Mouse (Mus musculus) MEL (cell line): Measurements from ENCODE around the gene Nop2. TPM values are rescaled to one million over a fixed set of nuclear protein-coding genes. Genes with fewer than 3 reads are reported as not detected.

Experiments
- DNase-seq: peaks from one replicate; pipeline ENCODE4 v3.0.0; 2011; ENCODE audit warnings: low read depth, low spot score
- H3K27ac ChIP-seq: 2 replicates; pipeline ENCODE4 v1.5.1; 2012; ENCODE audit warnings: low read depth, mild to moderate bottlenecking, control low read depth, low read length, moderate library complexity; ENCODE audit not compliant: control insufficient read depth
- H3K27me3 ChIP-seq, 2 experiments: fragments of 150-350 bp in 1 of 2; sonication (generic) in 1 of 2; 2 replicates each; pipeline ENCODE4 v1.6.1; 2012; ENCODE audit warnings: low read length in 2 of 2, mild to moderate bottlenecking in 2 of 2, improper control_type of control experiment in 1 of 2, moderate library complexity in 1 of 2; ENCODE audit not compliant: insufficient read depth in 2 of 2, control insufficient read depth in 1 of 2
- H3K36me3 ChIP-seq, 2 experiments: 2 replicates each; pipeline ENCODE4 v1.6.1; 2012 to 2014; ENCODE audit warnings: low read length in 2 of 2, improper control_type of control experiment in 1 of 2, inconsistent platforms in 1 of 2, mild to moderate bottlenecking in 1 of 2; ENCODE audit not compliant: insufficient read depth in 2 of 2, control insufficient read depth in 1 of 2
- H3K4me1 ChIP-seq, 2 experiments: fragments of 150-350 bp in 1 of 2; sonication (generic) in 1 of 2; 2 replicates each; pipeline ENCODE4 v1.6.1; 2012; ENCODE audit warnings: low read length in 2 of 2, improper control_type of control experiment in 1 of 2, mild to moderate bottlenecking in 1 of 2; ENCODE audit not compliant: insufficient read depth in 2 of 2, control insufficient read depth in 1 of 2
- H3K4me3 ChIP-seq, 2 experiments: fragments of 150-350 bp in 1 of 2; sonication (generic) in 1 of 2; 2 replicates each; pipeline ENCODE4 v1.5.1; 2012; ENCODE audit warnings: low read depth in 2 of 2, low read length in 2 of 2, mild to moderate bottlenecking in 2 of 2, moderate library complexity in 2 of 2, control low read depth in 1 of 2, improper control_type of control experiment in 1 of 2; ENCODE audit not compliant: control insufficient read depth in 1 of 2, insufficient read depth in 1 of 2
- H3K79me2 ChIP-seq: 2 replicates; pipeline ENCODE4 v1.6.1; 2012; ENCODE audit warnings: mild to moderate bottlenecking, low read length, moderate library complexity; ENCODE audit not compliant: control insufficient read depth, poor library complexity, insufficient read depth
- H3K9ac ChIP-seq: 2 replicates; pipeline ENCODE4 v1.6.1; 2012; ENCODE audit warnings: low read depth, mild to moderate bottlenecking, control low read depth, low read length, moderate library complexity; ENCODE audit not compliant: control insufficient read depth, poor library complexity, severe bottlenecking
- H3K9me3 ChIP-seq: fragments of 150-350 bp; sonication (generic); replicated peaks from 2 replicates; pipeline ENCODE4 v1.6.1; 2012; ENCODE audit warnings: mild to moderate bottlenecking, low read length, improper control_type of control experiment, moderate library complexity; ENCODE audit not compliant: insufficient read depth
- BHLHE40 ChIP-seq: IDR thresholded peaks from 2 replicates; pipeline ENCODE4 v1.6.1; 2012; ENCODE audit warnings: low read depth, mild to moderate bottlenecking, inconsistent platforms, low read length, improper control_type of control experiment, borderline replicate concordance
- CHD1 ChIP-seq: IDR thresholded peaks from 2 replicates; pipeline ENCODE4 v1.6.1; 2012; ENCODE audit warnings: low read depth, mild to moderate bottlenecking, inconsistent platforms, low read length, improper control_type of control experiment
- CTCF ChIP-seq, 3 experiments: IDR thresholded peaks in 2 of 3; conservative IDR thresholded peaks in 1 of 3; 2 replicates each; pipeline ENCODE4 v1.5.1; 2011 to 2012; ENCODE audit warnings: low read length in 3 of 3, low read depth in 2 of 3, mild to moderate bottlenecking in 2 of 3, improper control_type of control experiment in 1 of 3, inconsistent platforms in 1 of 3, mixed read lengths in 1 of 3, moderate library complexity in 1 of 3; ENCODE audit not compliant: control insufficient read depth in 1 of 3, insufficient read depth in 1 of 3, poor library complexity in 1 of 3, severe bottlenecking in 1 of 3
- ELF1 ChIP-seq: IDR thresholded peaks from 2 replicates; pipeline ENCODE4 v1.6.1; 2014; ENCODE audit warnings: low read depth, mild to moderate bottlenecking, inconsistent platforms, low read length, improper control_type of control experiment, moderate library complexity
- EP300 ChIP-seq, 2 experiments: IDR thresholded peaks; 2 replicates each; pipeline ENCODE4 v1.6.1; 2011; ENCODE audit warnings: improper control_type of control experiment in 2 of 2, low read length in 2 of 2, low read depth in 1 of 2, mild to moderate bottlenecking in 1 of 2
- JUND ChIP-seq: IDR thresholded peaks from 2 replicates; pipeline ENCODE4 v1.6.1; 2011; ENCODE audit warnings: low read depth, mild to moderate bottlenecking, improper control_type of control experiment, low read length
- KAT2A ChIP-seq: conservative IDR thresholded peaks from 2 replicates; pipeline ENCODE4 v1.6.1; 2012; ENCODE audit warnings: low read depth, low read length, improper control_type of control experiment, inconsistent platforms
- MAFK ChIP-seq: IDR thresholded peaks from 2 replicates; pipeline ENCODE4 v1.6.1; 2011; ENCODE audit warnings: low read depth, mild to moderate bottlenecking, low read length, improper control_type of control experiment, borderline replicate concordance
- MAX ChIP-seq: IDR thresholded peaks from 2 replicates; pipeline ENCODE4 v1.6.1; 2011; ENCODE audit warnings: low read length, improper control_type of control experiment
- MEF2A ChIP-seq: IDR thresholded peaks from 2 replicates; pipeline ENCODE4 v1.6.1; 2014; ENCODE audit warnings: low read depth, mild to moderate bottlenecking, inconsistent platforms, low read length, improper control_type of control experiment; ENCODE audit not compliant: poor library complexity, insufficient replicate concordance, severe bottlenecking; ENCODE audit errors: extremely low read depth
- MXI1 ChIP-seq: IDR thresholded peaks from 2 replicates; pipeline ENCODE4 v1.6.1; 2011; ENCODE audit warnings: mild to moderate bottlenecking, low read depth, low read length, improper control_type of control experiment
- MYB ChIP-seq: IDR thresholded peaks from 2 replicates; pipeline ENCODE4 v1.6.1; 2011; ENCODE audit warnings: mild to moderate bottlenecking, low read depth, low read length, improper control_type of control experiment
- NRF1 ChIP-seq: IDR thresholded peaks from 2 replicates; pipeline ENCODE4 v1.6.1; 2014; ENCODE audit warnings: low read depth, mild to moderate bottlenecking, inconsistent platforms, low read length, improper control_type of control experiment, moderate library complexity; ENCODE audit not compliant: poor library complexity, insufficient read depth, severe bottlenecking
- POLR2A ChIP-seq, 2 experiments: IDR thresholded peaks; 2 replicates each; pipeline ENCODE4 v1.6.1; 2011 to 2012; ENCODE audit warnings: low read length in 2 of 2, mild to moderate bottlenecking in 2 of 2, control low read depth in 1 of 2, improper control_type of control experiment in 1 of 2, low read depth in 1 of 2, moderate library complexity in 1 of 2; ENCODE audit not compliant: control insufficient read depth in 1 of 2, insufficient read depth in 1 of 2, poor library complexity in 1 of 2
- POLR2AphosphoS2 ChIP-seq: IDR thresholded peaks from 2 replicates; pipeline ENCODE4 v1.6.1; 2011; ENCODE audit warnings: low read length, improper control_type of control experiment
- POLR2AphosphoS5 ChIP-seq: IDR thresholded peaks from 2 replicates; pipeline ENCODE4 v1.6.1; 2012; ENCODE audit warnings: low read depth, borderline replicate concordance, mild to moderate bottlenecking, inconsistent platforms, low read length, moderate library complexity, mixed read lengths
- RAD21 ChIP-seq: IDR thresholded peaks from 2 replicates; pipeline ENCODE4 v1.6.1; 2011; ENCODE audit warnings: mild to moderate bottlenecking, low read depth, low read length, improper control_type of control experiment
- RCOR1 ChIP-seq: IDR thresholded peaks from 2 replicates; pipeline ENCODE4 v1.6.1; 2012; ENCODE audit warnings: low read depth, mild to moderate bottlenecking, inconsistent platforms, low read length, improper control_type of control experiment
- SIN3A ChIP-seq: IDR thresholded peaks from 2 replicates; pipeline ENCODE4 v1.6.1; 2012; ENCODE audit warnings: low read length, improper control_type of control experiment, inconsistent platforms
- SMC3 ChIP-seq: IDR thresholded peaks from 2 replicates; pipeline ENCODE4 v1.6.1; 2011; ENCODE audit warnings: low read depth, low read length, improper control_type of control experiment
- TBP ChIP-seq: IDR thresholded peaks from 2 replicates; pipeline ENCODE4 v1.8.0; 2011; ENCODE audit warnings: low read depth, low read length, improper control_type of control experiment
- TCF12 ChIP-seq: IDR thresholded peaks from 2 replicates; pipeline ENCODE4 v1.6.1; 2014; ENCODE audit warnings: low read depth, mild to moderate bottlenecking, inconsistent platforms, low read length, improper control_type of control experiment, moderate library complexity
- UBTF ChIP-seq: IDR thresholded peaks from 2 replicates; pipeline ENCODE4 v1.6.1; 2012; ENCODE audit warnings: low read depth, mild to moderate bottlenecking, inconsistent platforms, low read length, improper control_type of control experiment, moderate library complexity, borderline replicate concordance; ENCODE audit not compliant: insufficient read depth
- ZKSCAN1 ChIP-seq: IDR thresholded peaks from 2 replicates; pipeline ENCODE4 v1.6.1; 2012; ENCODE audit warnings: low read depth, mild to moderate bottlenecking, inconsistent platforms, low read length, improper control_type of control experiment, moderate library complexity
- ZNF384 ChIP-seq: IDR thresholded peaks from 2 replicates; pipeline ENCODE4 v1.6.1; 2012; ENCODE audit warnings: low read depth, mild to moderate bottlenecking, inconsistent platforms, low read length, improper control_type of control experiment
- polyA plus RNA-seq, 2 experiments: library from polyadenylated mRNA; stranded (reverse) in 1 of 2; unstranded in 1 of 2; fragments of >175 nt in 1 of 2; fragments of >200 nt in 1 of 2; gene quantifications; 2 replicates each; pipeline versions ENCODE4 v1.2.1 to v1.2.4; 2012; ENCODE audit warnings: low replicate concordance in 2 of 2, low read depth in 1 of 2; ENCODE audit not compliant: insufficient read length in 2 of 2, insufficient read depth in 1 of 2, missing spikeins in 1 of 2
- total RNA-seq: library from RNA; depleted of rRNA; stranded (reverse); fragments of 300-350 nt; gene quantifications from 2 replicates; pipeline ENCODE4 v1.2.3, GENCODE M21; 2012

Gene Nop2
- total and polyA plus RNA-seq, 3 experiments: 221 to 337 (median 263) TPM

GRCm38 (mm10) chr6:125168086-125168485, 36.4 kb downstream of the Nop2 start:
- Histone ChIP-seq H3K4me3 (no peak overlapping the region), H3K27ac (no peak overlapping the region)
- no peak for DNase-seq
- TF ChIP-seq BHLHE40: no peak
- no peak for TF ChIP-seq ELF1
- no peak for TF ChIP-seq POLR2AphosphoS5
- TF ChIP-seq TCF12: no peak
- no peak for TF ChIP-seq TBP
- TF ChIP-seq MEF2A: no peak
- no peak for TF ChIP-seq CTCF (IDR thresholded peaks at IDR 0.05 in 2 of 3, conservative IDR thresholded peaks at IDR 0.05 in 1 of 3; ENCODE audit: control insufficient read depth in 1 of 3, insufficient read depth in 1 of 3, low read depth in 2 of 3, low read length in 3 of 3, poor library complexity in 1 of 3, severe bottlenecking in 1 of 3)
- TF ChIP-seq, all 39 proteins: peak for 0
- no peak overlapping the region for H3K9ac ChIP-seq
- no peaks in the 10 kb centered on the region for H3K9me3 ChIP-seq
- peaks cover 24% of the 10 kb centered on the region for H3K79me2 ChIP-seq
- H3K27me3 ChIP-seq: no peaks in the 10 kb centered on the region
- peaks cover 7 to 14% of the 10 kb centered on the region in 2 experiments for H3K36me3 ChIP-seq
- peaks cover 3 to 18% of the 10 kb centered on the region in 2 experiments for H3K4me1 ChIP-seq

GRCm38 (mm10) chr6:125170194-125170593, 38.5 kb downstream of the Nop2 start:
- DNase-seq: peak; percentile 42
- Histone ChIP-seq H3K36me3 (peaks cover 8 to 9% of the 10 kb centered on the region in 2 experiments), H3K4me1 (peaks cover 3 to 13% of the 10 kb centered on the region in 2 experiments), H3K27ac (no peak overlapping the region), H3K79me2 (peaks cover 4% of the 10 kb centered on the region), H3K9ac (no peak overlapping the region), H3K27me3 (no peaks in the 10 kb centered on the region), H3K9me3 (no peaks in the 10 kb centered on the region), H3K4me3 (no peak overlapping the region)
- peak in 1 of 3 experiments; percentile 30; a peak in 2 of 6 replicates for TF ChIP-seq CTCF (IDR thresholded peaks at IDR 0.05 in 2 of 3, conservative IDR thresholded peaks at IDR 0.05 in 1 of 3; ENCODE audit: control insufficient read depth in 1 of 3, insufficient read depth in 1 of 3, low read depth in 2 of 3, low read length in 3 of 3, poor library complexity in 1 of 3, severe bottlenecking in 1 of 3)
- TF ChIP-seq MEF2A: no peak
- TF ChIP-seq UBTF: no peak
- TF ChIP-seq SMC3: 0 out of 2 replicates have a peak, but pooled peaks have one; percentile 13
- TF ChIP-seq MAX: no peak
- peak; percentile 12 for TF ChIP-seq RAD21
- no peak for TF ChIP-seq ZKSCAN1
- TF ChIP-seq RCOR1: no peak

DNA sequence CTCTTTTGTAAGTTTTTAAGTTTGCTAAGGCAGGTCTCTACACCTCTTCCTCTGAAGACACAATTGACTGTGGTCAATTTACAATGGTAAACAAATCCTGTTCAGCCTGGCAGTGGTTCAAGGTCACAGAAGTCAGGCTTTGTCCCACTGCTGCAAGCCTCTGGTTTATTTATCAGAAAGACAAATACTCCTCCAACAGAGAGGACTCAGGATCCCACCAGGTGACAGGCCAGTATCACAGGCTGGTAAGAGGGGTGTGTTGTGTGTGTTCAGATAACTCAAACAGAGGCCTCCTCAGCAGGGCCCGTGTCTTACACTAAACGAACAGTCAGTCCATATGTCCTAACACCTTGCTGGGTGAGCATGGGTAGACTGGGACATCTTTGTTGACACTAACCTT, 40.8 kb downstream of the Nop2 start:
- Histone ChIP-seq H3K79me2 (no peaks in the 10 kb centered on the region), H3K4me1 (peaks cover 0 to 2% of the 10 kb centered on the region in 2 experiments; a peak in 3 of 4 replicates), H3K4me3 (no peak overlapping the region), H3K27ac (no peak overlapping the region), H3K36me3 (peaks cover 4 to 17% of the 10 kb centered on the region in 2 experiments), H3K27me3 (no peaks in the 10 kb centered on the region), H3K9me3 (no peaks in the 10 kb centered on the region), H3K9ac (no peak overlapping the region)
- DNase-seq: no peak
- TF ChIP-seq MEF2A: no peak
- no peak for TF ChIP-seq ELF1
- no peak for TF ChIP-seq RCOR1
- no peak for TF ChIP-seq ZNF384
- no peak for TF ChIP-seq JUND
- TF ChIP-seq CHD1: no peak
- TF ChIP-seq MAFK: no peak
- TF ChIP-seq MXI1: no peak
- no peak for TF ChIP-seq BHLHE40
- no peak for TF ChIP-seq NRF1
- no peak for TF ChIP-seq MYB
- no peak for TF ChIP-seq POLR2AphosphoS2
- no peak for TF ChIP-seq KAT2A
- no peak for TF ChIP-seq SMC3
- no peak for TF ChIP-seq EP300 (IDR thresholded peaks at IDR 0.05; ENCODE audit: low read depth in 1 of 2, low read length in 2 of 2)
- no peak for TF ChIP-seq SIN3A
- no peak for TF ChIP-seq POLR2A (IDR thresholded peaks at IDR 0.05; ENCODE audit: control insufficient read depth in 1 of 2, insufficient read depth in 1 of 2, low read depth in 1 of 2, low read length in 2 of 2, poor library complexity in 1 of 2)
